In the genomic region with DNA sequence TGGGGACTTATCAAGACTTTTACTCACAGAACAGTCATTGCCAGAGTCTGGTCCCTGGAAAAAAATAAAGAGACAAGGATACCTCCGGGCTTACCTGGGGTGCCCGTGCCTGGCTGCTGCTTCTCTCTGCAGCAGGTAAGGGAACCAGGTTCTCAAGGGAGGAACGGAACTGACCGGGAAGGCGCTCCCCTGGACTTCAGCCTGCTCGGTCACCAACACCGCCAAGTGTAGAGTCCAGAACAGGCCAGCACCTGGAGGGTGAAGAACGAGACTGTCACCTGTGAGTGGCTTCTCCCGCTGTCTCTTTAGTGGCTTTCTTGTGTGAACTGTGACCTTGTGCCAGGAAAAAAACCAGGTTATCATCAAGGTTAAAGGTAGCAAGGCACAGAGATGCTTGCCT, we compare ENCODE assay signal across 9 mouse cellular contexts.
"Had no signal": no experiment of that assay in that cellular context is flagged by ENCODE, and none has a peak within 500 bp of the region (broad histone marks: within the 10 kb centered on the region; RNA-seq: fewer than 3 reads in every experiment).

No protein-coding gene starts in this region.

- H3K4me3 ChIP-seq: limb, embryonic 12.5 days; liver, embryonic 13.5 days; midbrain, embryonic 13.5 days had no signal

- H3K9me3 ChIP-seq: limb, embryonic 12.5 days; liver, embryonic 13.5 days; lung, embryonic 15.5 days; midbrain, embryonic 13.5 days had no signal

- DNase-seq: layer of hippocampus, adult 9-11 months; layer of hippocampus, postnatal 36 days; liver; liver, embryonic 13.5 days; liver, postnatal 0 days; thymus, postnatal 4 days had no signal

- H3K27me3 ChIP-seq: limb, embryonic 12.5 days; lung, embryonic 15.5 days; midbrain, embryonic 13.5 days had no signal
